Mouse (Mus musculus) MEL-GATA-1-ER (cell line): ENCODE results near the gene Bcl11b.

Source experiments
- DNase-seq: peaks from one replicate; pipeline ENCODE4 v3.0.0-alpha.2; 2012; ENCODE audit warnings: low read depth; ENCODE audit errors: extremely low read depth

Gene Bcl11b

DNA sequence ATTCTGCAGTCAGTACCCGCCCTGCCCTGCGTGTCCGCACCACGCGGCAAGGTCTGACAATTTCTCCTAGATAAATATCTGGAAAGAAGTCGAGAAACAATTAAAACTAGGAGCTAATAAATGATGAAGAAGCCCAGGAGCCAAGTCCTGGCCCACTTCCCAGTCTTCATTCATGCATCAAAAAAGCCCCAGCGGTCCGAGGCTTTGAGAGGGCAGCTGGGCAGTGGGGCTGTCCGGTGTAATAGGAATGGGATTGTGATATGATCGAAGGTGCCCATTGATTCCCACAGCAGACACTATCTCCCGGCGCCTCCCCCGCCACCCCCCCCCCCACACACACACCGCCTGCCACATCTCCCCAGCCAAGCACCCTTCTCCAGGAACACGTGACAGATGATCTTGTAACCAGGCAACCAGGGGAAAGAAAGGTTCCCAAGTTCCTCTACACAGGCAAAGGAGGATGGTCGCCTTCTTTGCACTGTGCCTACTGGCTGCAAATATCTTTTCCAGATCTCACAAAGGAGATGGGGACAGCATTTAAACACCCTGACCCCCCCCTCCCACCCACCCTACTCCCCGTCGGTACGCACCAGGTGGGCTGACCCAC is 68.5 kb downstream of the Bcl11b start:
- no peak for DNase-seq

- DNase-seq: no peak
Measured at GRCm38 (mm10) chr12:107932140-107932539, 71.3 kb downstream of the Bcl11b start.

DNA sequence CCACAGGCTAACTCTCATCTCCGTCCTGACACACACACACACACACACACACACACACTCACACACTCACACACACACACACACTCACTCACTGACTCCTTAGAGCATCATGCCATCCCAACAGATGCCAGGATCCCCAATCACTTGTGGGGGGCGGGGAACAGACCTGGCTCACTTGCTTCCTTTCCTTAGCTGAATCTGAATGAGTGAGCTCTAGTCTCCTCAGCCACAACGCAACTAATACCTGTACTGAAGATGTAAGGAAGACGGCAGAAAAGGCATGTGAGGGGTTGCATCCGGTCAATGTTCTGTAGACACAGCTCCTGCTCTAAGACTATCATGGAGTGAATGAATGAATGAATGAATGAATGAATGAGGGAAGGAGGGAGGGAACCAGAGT is 71.9 kb downstream of the Bcl11b start:
- DNase-seq: no peak

GRCm38 (mm10) chr12:107930611-107931350 is 72.6 kb downstream of the Bcl11b start:
- DNase-seq: no peak

DNA sequence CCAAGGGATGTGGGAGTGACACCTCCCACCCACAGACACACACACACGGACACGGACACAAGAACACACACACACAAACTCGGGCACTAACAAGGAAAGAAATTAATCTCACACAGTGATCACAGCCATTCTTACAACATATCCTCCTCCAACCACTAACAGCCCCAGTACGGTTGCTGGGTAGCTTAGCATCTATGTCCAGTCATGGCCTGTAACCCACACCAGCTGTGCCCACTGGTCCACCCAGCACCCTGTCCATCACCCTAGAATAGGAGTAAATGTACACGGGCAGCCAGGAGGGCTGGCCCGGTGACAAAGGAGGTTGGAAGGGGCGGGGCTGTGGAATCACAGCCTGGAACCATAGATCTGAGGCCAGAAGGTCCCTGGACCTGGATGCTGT is 74.5 kb downstream of the Bcl11b start:
- no peak for DNase-seq

DNA sequence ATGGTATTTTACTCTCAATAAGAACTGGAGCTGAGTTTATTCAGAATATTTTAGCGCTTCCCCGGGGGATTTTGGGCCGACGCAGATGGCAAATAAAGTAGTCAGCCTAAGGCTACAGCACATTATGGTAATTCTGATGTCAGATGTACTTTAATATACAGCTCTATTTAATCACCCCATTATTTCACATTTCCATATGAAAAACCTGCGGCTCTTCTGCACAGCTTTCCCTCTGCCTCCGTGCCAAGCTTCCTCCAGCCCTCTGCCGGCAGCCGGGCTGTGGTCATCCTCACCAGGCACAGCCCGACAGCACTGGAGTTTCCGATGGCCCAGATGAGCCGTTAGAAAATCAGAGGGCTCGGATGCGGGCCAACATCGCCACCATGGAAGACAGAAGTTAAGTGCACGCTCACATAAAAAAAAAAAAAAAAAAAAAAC is 74.9 kb downstream of the Bcl11b start:
- no peak for DNase-seq

GRCm38 (mm10) chr12:107927961-107928431 is 75.4 kb downstream of the Bcl11b start:
- no peak for DNase-seq

- DNase-seq: no peak
Measured at GRCm38 (mm10) chr12:107926074-107926855, 77.1 kb downstream of the Bcl11b start.

DNA sequence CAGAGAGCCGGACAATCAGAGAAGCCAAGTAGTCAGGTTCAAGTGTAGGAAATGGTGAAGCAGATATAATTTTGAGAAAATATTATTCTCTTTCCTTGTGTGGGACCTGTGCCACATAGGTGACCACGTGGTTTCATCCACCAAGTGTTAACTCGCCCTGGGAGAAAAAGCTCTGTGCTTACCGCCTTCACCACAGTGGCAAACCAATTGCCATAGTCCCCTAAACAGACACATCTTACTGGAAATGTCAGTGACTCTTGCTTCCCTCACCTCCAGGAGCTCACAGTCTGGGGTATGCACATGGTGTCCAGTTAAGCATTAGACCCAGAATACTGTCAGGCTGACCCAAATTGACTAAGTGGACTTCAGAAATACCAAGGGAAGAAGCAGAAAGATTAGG is 78.7 kb downstream of the Bcl11b start:
- DNase-seq: no peak

DNA sequence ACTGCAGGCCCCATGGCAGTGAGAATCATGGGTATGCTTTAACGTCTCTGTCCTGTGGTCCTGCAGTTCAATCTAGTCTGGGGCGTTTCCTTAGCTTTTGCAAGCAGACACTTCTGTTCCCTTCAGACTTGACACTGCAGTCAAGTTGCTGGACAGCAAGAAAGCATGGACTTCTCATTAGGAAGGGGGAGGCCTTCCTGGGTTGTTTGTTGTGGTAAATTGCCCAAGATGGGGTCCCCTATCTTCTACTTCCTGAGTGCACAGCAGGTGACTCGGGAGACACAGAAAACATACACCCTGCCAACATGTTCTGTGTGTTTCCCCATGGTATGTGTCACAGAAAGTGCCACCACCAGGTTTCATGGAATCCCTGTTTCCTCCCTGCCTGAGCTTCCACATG is 79.4 kb downstream of the Bcl11b start:
- no peak for DNase-seq

DNA sequence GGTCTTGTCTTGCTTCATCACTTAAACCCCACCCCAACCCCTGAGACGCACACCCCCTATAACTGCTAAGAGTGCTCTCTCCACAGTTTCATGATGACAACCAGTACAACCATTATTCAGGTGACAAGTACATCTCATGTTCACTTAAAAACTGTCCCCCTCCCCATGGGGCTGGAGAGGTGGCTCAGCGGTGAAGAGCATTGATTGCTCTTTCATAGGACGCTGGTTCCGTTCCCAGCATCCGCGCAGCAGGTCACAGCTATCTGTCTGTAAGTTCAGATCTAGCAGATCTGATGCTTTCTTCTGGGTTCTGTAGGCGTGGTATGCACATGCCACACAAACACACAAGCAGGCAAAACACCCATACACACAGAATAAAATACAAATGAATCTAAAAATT is 81.2 kb downstream of the Bcl11b start:
- DNase-seq: no peak

- no peak for DNase-seq
Measured at GRCm38 (mm10) chr12:107921566-107921965, 81.8 kb downstream of the Bcl11b start.

- DNase-seq: no peak
Measured at GRCm38 (mm10) chr12:107921154-107921553, 82.2 kb downstream of the Bcl11b start.

DNA sequence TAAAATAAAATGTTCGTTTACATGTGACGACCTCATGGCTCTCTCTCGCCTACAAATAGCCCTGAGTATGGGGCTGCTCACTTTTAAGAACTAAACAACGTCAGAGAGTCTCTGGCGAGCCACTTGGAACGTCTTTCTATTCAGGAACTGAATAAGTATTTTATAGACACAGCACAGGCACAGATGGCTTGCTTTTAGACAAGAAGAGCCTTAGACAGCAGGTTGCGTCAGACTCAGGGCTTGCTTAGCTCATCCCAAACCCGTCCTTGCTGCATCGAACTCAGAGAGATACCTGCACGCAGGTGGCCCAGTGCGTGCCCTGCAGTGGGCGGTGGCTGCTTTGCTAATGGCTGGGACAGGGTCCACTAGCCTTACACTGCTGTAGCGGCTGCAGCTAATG is 82.7 kb downstream of the Bcl11b start:
- DNase-seq: no peak

DNA sequence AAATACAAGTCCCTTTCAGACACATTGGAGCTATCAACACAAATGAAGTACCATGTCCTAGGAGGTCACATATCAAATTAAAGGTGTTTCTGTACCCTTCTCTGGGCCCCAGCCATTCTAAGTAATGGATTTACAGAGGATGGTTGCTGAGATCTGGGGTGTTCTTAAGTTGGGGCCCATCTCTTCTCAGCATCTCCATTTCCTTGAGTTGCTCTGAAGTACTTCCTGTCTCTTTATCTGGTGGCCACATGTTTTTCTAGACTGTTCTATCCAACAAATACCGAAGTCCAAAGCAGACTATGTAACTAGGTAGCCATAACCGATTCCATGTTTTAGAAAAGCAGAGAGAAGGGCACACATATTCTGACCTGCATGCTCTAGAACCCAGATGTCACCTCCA is 83.3 kb downstream of the Bcl11b start:
- DNase-seq: no peak

DNA sequence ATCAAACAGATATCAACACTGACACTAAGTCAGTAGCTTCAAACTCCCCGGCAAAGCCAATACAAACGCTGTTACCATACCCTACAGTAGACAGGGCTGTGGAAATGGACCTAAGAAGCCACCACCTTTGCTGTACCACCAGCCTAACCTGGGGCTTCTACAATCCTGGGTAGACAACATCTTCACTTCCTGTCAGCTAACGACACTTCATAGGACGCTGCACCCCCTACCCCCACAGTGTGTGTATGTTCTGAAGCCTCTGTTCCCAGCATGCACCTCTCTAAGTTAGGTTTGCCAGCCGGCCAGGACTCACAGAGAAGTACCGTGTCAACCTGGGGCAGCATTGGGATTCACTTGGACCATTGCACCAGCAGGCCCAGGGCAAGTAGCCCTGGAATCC is 84.6 kb downstream of the Bcl11b start:
- no peak for DNase-seq

DNA sequence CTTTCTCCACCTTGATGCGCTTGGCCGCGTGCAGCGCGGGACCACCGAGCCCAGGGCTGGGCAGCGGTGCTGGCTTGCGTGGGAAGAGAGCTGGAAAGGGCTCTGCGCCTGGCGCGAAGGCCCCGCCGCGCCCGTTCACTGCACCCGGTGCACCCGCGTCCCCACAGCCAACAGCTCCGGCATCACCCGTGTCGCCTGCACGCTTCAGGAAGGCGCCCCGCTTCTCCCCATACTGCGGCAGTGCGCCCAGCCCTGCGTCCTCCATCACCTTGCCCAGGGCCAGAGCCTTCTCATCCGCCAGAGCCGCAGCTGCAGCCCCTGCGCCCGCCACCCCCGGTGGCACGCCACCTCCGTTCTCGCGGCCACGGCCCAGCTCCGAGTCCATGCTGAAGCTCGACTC is 87.4 kb downstream of the Bcl11b start:
- no peak for DNase-seq

GRCm38 (mm10) chr12:107915396-107915795 is 88.0 kb downstream of the Bcl11b start:
- DNase-seq: no peak

DNA sequence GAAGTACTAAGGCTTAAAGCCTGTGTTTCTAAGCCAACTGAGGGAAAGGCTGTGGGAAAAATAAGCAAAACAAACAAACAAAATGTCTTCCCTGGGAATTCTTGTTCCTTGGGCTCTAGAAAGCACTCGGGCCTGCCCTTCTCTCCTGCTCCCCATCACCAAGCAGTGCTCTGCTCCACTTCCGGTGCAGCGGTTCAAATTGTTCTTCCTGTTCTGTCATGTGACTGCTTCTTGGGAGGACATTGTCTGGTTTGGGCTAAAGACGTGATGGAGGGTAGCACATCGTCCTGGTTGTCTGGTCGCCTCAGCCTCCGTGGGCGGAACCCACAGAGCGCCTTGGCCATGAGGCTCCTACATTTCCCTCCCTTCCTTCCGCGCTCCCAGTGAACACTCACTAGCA is 94.6 kb downstream of the Bcl11b start:
- no peak for DNase-seq

DNA sequence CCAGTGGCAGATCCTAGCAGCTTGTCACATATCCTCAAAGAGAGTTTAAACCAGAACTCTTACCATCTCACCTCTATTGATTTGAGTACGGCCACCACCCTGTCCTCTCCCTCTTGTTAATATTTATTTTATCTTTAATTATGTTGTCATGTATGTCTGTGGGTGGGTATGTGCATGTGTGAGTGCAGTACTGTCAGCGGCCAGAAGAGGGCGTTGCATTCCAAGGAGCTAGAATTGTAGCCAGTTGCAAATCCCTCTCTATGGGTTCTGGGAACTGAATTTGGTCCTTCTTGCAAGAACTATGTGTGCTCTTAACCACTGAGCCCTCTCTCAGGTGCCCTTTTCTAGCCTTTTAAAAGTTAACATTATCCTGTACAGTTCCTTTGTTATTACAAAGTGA is 98.1 kb downstream of the Bcl11b start:
- no peak for DNase-seq

DNA sequence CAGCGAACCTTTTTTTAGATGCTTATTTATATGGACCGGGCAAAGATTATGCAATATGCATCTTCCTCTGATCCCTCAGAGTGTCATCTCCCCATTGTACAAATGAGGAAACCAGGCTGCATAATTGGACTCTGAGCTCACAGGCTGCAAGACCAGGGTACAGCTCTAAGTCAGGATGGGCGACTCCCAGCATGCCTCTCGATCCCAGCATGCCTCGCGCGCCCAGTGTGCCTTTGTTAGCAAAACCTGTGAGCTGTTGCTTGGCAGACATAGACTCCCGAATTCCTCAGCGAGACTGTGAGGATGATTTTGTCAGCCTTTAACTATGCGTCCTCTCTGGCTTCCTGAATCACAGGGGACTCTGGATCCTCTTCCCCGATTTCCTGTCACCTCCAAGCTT is 98.9 kb downstream of the Bcl11b start:
- DNase-seq: no peak

DNA sequence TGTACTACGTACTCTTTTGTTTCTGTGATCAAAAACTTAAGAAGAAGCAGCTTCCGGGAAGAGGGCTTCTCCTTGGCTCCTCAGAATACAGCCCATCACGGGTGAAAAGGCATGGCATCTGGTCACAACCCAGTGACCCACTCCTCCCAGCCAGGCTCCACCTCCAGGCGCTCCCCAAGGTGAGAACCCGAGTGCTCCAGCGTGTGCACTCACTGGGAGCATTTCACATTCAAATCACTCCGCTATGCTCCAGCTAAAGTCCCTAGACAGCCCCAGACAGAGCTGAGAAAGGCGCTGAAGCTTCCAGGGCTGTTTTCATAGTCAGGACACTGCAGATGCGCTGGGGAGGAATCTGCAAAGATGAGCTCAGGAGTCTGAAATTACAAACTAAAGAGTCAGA is 99.5 kb downstream of the Bcl11b start:
- DNase-seq: no peak
